Mouse (Mus musculus) midbrain, embryonic 11.5 days (tissue): ENCODE measurements around the gene Gbp7. TPM values are rescaled to one million over a fixed set of nuclear protein-coding genes. Genes with fewer than 3 reads are reported as not detected.
"Not testable (repeated sequence)": the region's sequence is repeated elsewhere in the genome, so short reads cannot be mapped to it uniquely, and the experiment has no call there.

ENCODE experiments used
- ATAC-seq: fragments of 200-750 bp; cut with Nextera tagmentation; 2 replicates; pipeline ENCODE4 v1.8.0; 2017; ENCODE audit warnings: moderate TSS enrichment, moderate library complexity; ENCODE audit not compliant: low FRiP score
- DNase-seq: peaks from one replicate; pipeline ENCODE4 v3.0.0; 2015; ENCODE audit warnings: low spot score; ENCODE audit errors: missing footprints
- H3K27ac ChIP-seq: fragments of 300-500 bp; sonication (generic); 2 replicates; pipeline ENCODE4 v1.5.1; 2014; ENCODE audit warnings: low read depth, low read length
- H3K27me3 ChIP-seq: fragments of 300-500 bp; sonication (generic); 2 replicates; pipeline ENCODE4 v1.6.1; 2014; ENCODE audit warnings: mild to moderate bottlenecking, low read length, moderate library complexity, mixed read lengths; ENCODE audit not compliant: control insufficient read depth, insufficient read depth
- H3K36me3 ChIP-seq: fragments of 300-500 bp; sonication (generic); 2 replicates; pipeline ENCODE4 v1.6.1; 2014; ENCODE audit warnings: mild to moderate bottlenecking, low read length, moderate library complexity, mixed read lengths; ENCODE audit not compliant: control insufficient read depth, insufficient read depth
- H3K4me1 ChIP-seq: fragments of 300-500 bp; sonication (generic); 2 replicates; pipeline ENCODE4 v1.6.1; 2014; ENCODE audit warnings: low read length; ENCODE audit not compliant: control insufficient read depth, insufficient read depth
- H3K4me2 ChIP-seq: fragments of 300-500 bp; sonication (generic); 2 replicates; pipeline ENCODE4 v1.6.1; 2014; ENCODE audit warnings: mild to moderate bottlenecking, moderate library complexity
- H3K4me3 ChIP-seq: fragments of 300-500 bp; sonication (generic); 2 replicates; pipeline ENCODE4 v1.5.1; 2014; ENCODE audit warnings: low read depth, low read length
- H3K9ac ChIP-seq: fragments of 300-500 bp; sonication (generic); 2 replicates; pipeline ENCODE4 v1.6.1; 2014; ENCODE audit warnings: low read length
- H3K9me3 ChIP-seq: fragments of 300-500 bp; sonication (generic); 2 replicates; pipeline ENCODE4 v1.6.1; 2016; ENCODE audit warnings: low read length; ENCODE audit not compliant: control insufficient read depth
- WGBS: fragments of 180-500 bp; shearing (Covaris S2); extraction: QIAGEN DNeasy Blood & Tissue Kit; methylation state at CpG from one replicate; pipeline ENCODE4 v1.1.7; 2014; 5-methylcytosine and 5-hydroxymethylcytosine counted together
- polyA plus RNA-seq: library from polyadenylated mRNA; unstranded; fragments of >200 nt; fragmentation: Nextera tagmentation; extraction: Ambion mirVana; gene quantifications from 2 replicates; pipeline ENCODE4 v1.2.1, GENCODE M21; 2014

Gbp7 gene
- polyA plus RNA-seq, 1 experiment from 2014 or later = 1.7 TPM

DNA sequence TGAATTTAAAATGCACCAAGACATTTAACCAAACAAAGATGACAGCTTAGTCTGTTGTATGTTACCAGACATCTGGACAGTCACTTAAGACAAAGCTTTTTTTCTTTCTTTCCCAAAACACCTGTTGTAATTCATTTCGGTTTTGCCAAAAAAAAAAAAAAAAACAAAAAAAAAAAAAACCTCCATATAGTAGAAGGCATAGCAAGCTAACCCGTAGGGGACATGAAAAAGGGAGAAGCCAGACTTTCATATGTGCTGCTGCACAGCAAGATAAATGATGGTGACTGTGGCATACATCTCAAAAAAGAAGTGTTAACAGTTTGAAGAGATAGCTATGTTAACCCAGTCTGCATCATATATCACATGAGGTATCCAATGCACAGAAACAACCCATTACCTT lies 545 bp upstream of the Gbp7 start:
- Histone ChIP-seq H3K4me2 (peak overlapping the region; percentile 90; the same call in 1 of the 2 replicates), H3K36me3 (no peaks in the 10 kb centered on the region), H3K9me3 (no peaks in the 10 kb centered on the region), H3K27me3 (no peaks in the 10 kb centered on the region), H3K4me1 (0 out of 2 replicates have a peak, but pooled peaks cover 4% of the 10 kb centered on the region), H3K4me3 (no peak overlapping the region; the same call in 1 of the 2 replicates), H3K9ac (no peak overlapping the region), H3K27ac (no peak overlapping the region)
- ATAC-seq (no peak), DNase-seq (no peak)
- 72% methylated on average over 2 of the region's 2 CpGs for WGBS

DNA sequence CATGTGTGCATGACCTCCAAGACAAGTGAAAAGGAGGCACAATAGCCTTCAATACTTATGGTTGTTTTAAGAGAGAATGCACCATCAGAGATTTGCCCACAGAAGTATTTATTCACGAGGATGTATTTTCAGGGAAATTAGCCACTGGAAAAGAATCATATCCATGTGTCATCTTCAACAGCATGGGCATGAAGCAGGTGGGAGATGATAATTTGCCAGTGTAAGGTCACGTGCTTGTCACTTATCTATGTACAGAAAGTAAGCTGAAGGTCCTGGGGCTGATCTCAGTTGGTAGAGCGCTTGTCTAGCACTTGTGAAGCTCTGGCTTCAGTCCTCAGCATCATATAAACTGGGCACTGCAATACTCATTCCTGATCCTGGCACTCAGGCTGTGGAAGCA lies 1.5 kb downstream of the Gbp7 start:
- H3K27ac ChIP-seq = no peak overlapping the region
- H3K36me3 ChIP-seq = no peaks in the 10 kb centered on the region
- H3K9ac ChIP-seq = no peak overlapping the region
- H3K4me3 ChIP-seq = no peak overlapping the region
- no peak overlapping the region for H3K4me2 ChIP-seq
- no peaks in the 10 kb centered on the region for H3K27me3 ChIP-seq
- H3K4me1 ChIP-seq = 0 out of 2 replicates have a peak, but pooled peaks cover 4% of the 10 kb centered on the region
- WGBS = 94% methylated on average over 3 of the region's 3 CpGs
- DNase-seq (no peak), ATAC-seq (no peak)
- no peaks in the 10 kb centered on the region for H3K9me3 ChIP-seq

DNA sequence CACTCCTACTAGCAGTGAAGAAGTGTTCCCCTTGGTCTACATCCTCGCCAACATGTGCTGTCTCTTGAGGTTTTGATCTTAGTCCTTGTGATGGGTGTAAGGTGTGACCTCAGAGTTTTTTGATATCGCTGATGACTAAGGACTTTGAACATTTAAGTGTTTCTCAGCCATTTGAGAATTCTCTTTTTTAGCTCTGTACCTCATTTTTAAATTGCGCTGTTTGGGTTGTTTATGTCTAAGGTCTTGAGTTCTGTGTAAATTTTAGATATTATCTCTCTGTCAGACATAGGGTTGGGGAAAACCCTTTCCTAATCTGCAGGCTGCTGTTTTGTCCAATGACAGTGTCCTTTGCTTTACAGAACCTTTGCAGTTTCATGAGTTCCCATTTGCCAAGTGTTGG lies 3.0 kb downstream of the Gbp7 start:
- no peaks in the 10 kb centered on the region for H3K27me3 ChIP-seq
- no peak overlapping the region for H3K27ac ChIP-seq
- WGBS = 88% methylated on average over 3 of the region's 3 CpGs
- no peaks in the 10 kb centered on the region for H3K9me3 ChIP-seq
- DNase-seq = no peak
- H3K9ac ChIP-seq = no peak overlapping the region
- H3K4me1 ChIP-seq = 0 out of 2 replicates have a peak, but pooled peaks cover 4% of the 10 kb centered on the region
- no peak overlapping the region for H3K4me2 ChIP-seq
- no peak overlapping the region for H3K4me3 ChIP-seq
- no peaks in the 10 kb centered on the region for H3K36me3 ChIP-seq
- ATAC-seq = no peak

DNA sequence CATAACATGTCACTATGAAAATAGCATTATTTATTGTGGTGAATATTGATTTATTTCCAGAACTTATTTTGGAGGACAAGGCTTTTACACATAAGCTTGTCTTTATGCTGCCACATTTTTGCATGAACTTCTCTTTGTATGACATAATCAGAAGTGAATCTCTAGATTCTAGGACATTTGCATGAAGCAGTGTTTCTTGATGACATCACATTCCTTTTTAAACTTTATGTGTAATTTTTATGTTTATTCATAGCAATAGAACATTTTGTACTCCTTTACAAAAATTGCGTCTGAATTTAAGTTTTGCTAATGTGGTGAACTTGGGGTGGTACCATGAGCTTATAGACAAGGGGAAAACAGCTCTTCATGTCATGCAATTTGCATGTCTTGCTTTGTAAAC lies 5.5 kb downstream of the Gbp7 start:
- H3K4me2 ChIP-seq = no peak overlapping the region
- ATAC-seq (no peak), DNase-seq (no peak)
- WGBS = 68% methylated on average over 1 of the region's 1 CpGs
- H3K27me3 ChIP-seq = no peaks in the 10 kb centered on the region
- H3K36me3 ChIP-seq = no peaks in the 10 kb centered on the region
- H3K4me3 ChIP-seq = no peak overlapping the region
- no peak overlapping the region for H3K9ac ChIP-seq
- no peaks in the 10 kb centered on the region for H3K9me3 ChIP-seq
- H3K4me1 ChIP-seq = no peaks in the 10 kb centered on the region
- no peak overlapping the region for H3K27ac ChIP-seq

DNA sequence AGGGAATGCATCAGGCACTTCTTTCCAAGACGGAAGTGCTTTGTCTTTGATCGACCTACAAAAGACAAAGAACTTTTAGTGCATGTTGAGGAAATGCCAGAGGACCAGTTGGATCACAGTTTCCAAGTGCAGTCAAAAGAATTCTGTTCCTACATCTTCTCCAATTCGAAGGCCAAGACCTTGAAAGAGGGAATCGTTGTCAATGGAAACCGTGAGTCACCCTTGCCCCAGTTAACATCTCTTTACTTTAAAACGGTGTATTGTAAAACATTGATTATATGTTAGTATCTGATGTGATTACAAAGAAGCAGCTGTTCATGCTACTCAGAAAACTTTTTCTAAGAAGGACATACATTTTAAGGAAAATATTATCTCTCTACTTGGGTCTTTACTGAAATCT lies 11.2 kb downstream of the Gbp7 start:
- Histone ChIP-seq H3K9me3 (no peaks in the 10 kb centered on the region), H3K4me2 (no peak overlapping the region), H3K9ac (no peak overlapping the region), H3K4me1 (no peaks in the 10 kb centered on the region), H3K36me3 (no peaks in the 10 kb centered on the region), H3K27me3 (no peaks in the 10 kb centered on the region), H3K27ac (no peak overlapping the region), H3K4me3 (no peak overlapping the region)
- 82% methylated on average over 6 of the region's 6 CpGs for WGBS
- no peak for DNase-seq
- no peak for ATAC-seq

DNA sequence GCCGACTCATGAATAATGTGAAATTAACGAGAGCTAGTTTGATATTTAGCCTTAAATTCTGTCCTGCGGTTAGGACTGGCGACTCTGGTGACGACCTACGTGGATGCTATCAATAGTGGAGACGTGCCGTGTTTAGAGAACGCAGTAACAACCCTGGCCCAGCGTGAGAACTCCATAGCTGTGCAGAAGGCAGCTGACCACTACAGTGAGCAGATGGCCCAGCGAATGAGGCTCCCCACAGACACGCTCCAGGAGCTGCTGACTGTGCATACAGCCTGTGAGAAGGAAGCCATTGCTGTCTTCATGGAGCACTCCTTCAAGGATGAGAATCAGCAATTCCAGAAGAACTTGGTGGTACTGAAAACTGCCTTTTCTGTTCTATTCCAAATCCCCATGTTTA lies 12.6 kb downstream of the Gbp7 start:
- ATAC-seq = peak; percentile 40; the same call in 1 of the 2 replicates
- not testable (repeated sequence) for H3K27me3 ChIP-seq, H3K36me3 ChIP-seq, H3K4me2 ChIP-seq, H3K9me3 ChIP-seq, H3K27ac ChIP-seq, DNase-seq, H3K9ac ChIP-seq, H3K4me3 ChIP-seq, H3K4me1 ChIP-seq
- WGBS = 82% methylated on average over 12 of the region's 12 CpGs

DNA sequence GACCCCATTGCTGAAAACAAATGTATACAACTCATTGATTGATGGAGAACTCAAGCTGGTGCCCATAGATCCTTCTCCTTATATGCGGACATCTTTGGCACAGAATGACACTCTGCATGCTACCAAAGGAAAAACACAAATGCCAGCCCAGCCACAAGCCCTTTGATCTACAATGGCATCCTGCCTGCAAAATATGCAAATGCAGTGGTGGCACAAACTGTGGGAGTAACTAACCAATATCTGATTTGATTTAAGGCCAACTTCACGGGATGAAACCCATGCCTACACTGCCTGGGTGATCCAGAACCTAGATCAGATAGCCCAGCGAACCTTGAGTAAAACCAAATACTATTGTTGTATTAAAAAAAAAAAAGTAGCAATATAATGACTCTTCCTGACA lies 16.5 kb downstream of the Gbp7 start:
- H3K9me3 ChIP-seq = no peaks in the 10 kb centered on the region
- H3K27ac ChIP-seq = no peak overlapping the region
- H3K36me3 ChIP-seq = no peaks in the 10 kb centered on the region
- H3K4me3 ChIP-seq = no peak overlapping the region
- H3K4me1 ChIP-seq = no peaks in the 10 kb centered on the region
- H3K27me3 ChIP-seq = no peaks in the 10 kb centered on the region
- ATAC-seq (no peak), DNase-seq (no peak)
- H3K4me2 ChIP-seq = no peak overlapping the region
- 81% methylated on average over 3 of the region's 3 CpGs for WGBS
- H3K9ac ChIP-seq = no peak overlapping the region

DNA sequence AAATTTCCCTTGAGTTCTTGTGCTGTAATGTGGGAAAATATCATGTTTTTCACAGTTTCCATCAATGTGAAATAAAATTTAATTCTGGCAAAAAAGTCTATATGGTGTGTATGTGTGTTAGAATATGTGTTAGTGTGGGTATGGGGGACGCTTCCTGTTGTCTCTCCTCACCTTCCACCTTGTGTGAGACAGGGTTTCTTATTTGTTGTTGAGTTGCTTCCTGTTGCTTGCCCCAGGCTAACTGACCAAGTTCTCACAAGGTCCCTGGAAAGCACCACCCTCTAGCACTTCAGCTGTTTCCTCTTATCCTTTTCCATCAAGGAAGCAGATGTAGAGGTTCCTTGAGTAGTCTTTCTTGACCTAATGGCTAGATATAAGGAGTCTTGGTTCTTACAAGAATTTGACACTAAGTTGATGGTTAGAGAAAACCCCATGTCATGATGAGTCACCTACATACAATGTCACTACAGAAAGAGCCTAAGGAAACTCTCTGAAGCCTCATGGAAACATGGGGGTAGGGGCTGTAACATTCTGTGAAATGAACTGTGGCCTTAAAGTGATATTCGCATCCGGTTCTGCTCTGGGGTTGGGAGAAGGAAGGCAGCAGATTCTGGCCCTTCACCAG lies 20.0 kb downstream of the Gbp7 start:
- Histone ChIP-seq H3K36me3 (no peaks in the 10 kb centered on the region), H3K9me3 (no peaks in the 10 kb centered on the region), H3K4me1 (no peaks in the 10 kb centered on the region), H3K27ac (no peak overlapping the region), H3K27me3 (no peaks in the 10 kb centered on the region), H3K9ac (no peak overlapping the region), H3K4me2 (no peak overlapping the region), H3K4me3 (no peak overlapping the region)
- ATAC-seq (no peak), DNase-seq (peak; percentile 69)
- 95% methylated on average over 3 of the region's 3 CpGs for WGBS

DNA sequence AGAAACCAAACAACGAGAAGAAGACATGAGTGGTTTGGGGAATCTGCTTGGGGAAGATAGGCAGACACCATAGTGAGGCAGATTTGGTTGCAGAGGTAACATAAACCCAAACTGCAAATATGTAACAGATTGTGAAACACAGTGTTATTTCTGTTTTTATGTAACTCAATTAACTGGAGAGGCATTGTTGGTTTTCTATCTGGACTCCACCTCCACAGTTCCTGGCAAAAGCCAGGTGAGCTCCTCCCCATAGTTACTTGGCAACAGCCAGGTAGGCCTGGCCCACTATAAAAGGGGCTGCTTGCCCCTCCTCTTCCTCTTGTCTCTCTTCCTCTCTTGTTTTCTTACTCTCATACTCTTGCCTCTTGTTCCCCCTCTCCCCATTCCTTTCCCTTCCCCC lies 24.5 kb downstream of the Gbp7 start:
- H3K27me3 ChIP-seq = no peaks in the 10 kb centered on the region
- 83% methylated on average over 1 of the region's 1 CpGs for WGBS
- H3K4me2 ChIP-seq = no peak overlapping the region
- H3K4me3 ChIP-seq = no peak overlapping the region
- DNase-seq = no peak
- no peaks in the 10 kb centered on the region for H3K36me3 ChIP-seq
- no peak for ATAC-seq
- no peaks in the 10 kb centered on the region for H3K4me1 ChIP-seq
- no peak overlapping the region for H3K27ac ChIP-seq
- H3K9me3 ChIP-seq = no peaks in the 10 kb centered on the region
- no peak overlapping the region for H3K9ac ChIP-seq
